Mouse (Mus musculus) CH12.LX (cell line): Measurements from ENCODE around the gene Errfi1.

Experiments
- CTCF ChIP-seq, 2 experiments: IDR thresholded peaks in 1 of 2; conservative IDR thresholded peaks in 1 of 2; 2 replicates each; pipeline ENCODE4 v1.5.1; 2011 to 2012; ENCODE audit warnings: low read depth in 2 of 2, low read length in 2 of 2, improper control_type of control experiment in 1 of 2, inconsistent platforms in 1 of 2, mild to moderate bottlenecking in 1 of 2, moderate library complexity in 1 of 2
- HCFC1 ChIP-seq: IDR thresholded peaks from 2 replicates; pipeline ENCODE4 v1.6.1; 2012; ENCODE audit warnings: low read depth, mild to moderate bottlenecking, inconsistent platforms, low read length, improper control_type of control experiment
- KAT2A ChIP-seq: IDR thresholded peaks from 2 replicates; pipeline ENCODE4 v1.6.1; 2012; ENCODE audit warnings: low read length, improper control_type of control experiment, inconsistent platforms; ENCODE audit not compliant: insufficient replicate concordance
- MAX ChIP-seq: IDR thresholded peaks from 2 replicates; pipeline ENCODE4 v1.6.1; 2011; ENCODE audit warnings: low read length, improper control_type of control experiment
- MAZ ChIP-seq: IDR thresholded peaks from 2 replicates; pipeline ENCODE4 v1.6.1; 2012; ENCODE audit warnings: low read depth, mild to moderate bottlenecking, inconsistent platforms, low read length, improper control_type of control experiment, moderate library complexity
- POLR2A ChIP-seq: IDR thresholded peaks from 2 replicates; pipeline ENCODE4 v1.6.1; 2011; ENCODE audit warnings: low read depth, mild to moderate bottlenecking, improper control_type of control experiment, low read length
- USF2 ChIP-seq: conservative IDR thresholded peaks from 2 replicates; pipeline ENCODE4 v1.6.1; 2011; ENCODE audit warnings: low read depth, low read length, improper control_type of control experiment
- ZKSCAN1 ChIP-seq: IDR thresholded peaks from 2 replicates; pipeline ENCODE4 v1.6.1; 2012; ENCODE audit warnings: low read depth, inconsistent platforms, low read length, improper control_type of control experiment, borderline replicate concordance

GRCm38 (mm10) chr4:150824877-150825276 lies 28.8 kb upstream of the Errfi1 start:
- TF ChIP-seq CTCF (conservative IDR thresholded peaks at IDR 0.05 in 1 of 2, IDR thresholded peaks at IDR 0.05 in 1 of 2; ENCODE audit: low read depth in 2 of 2, low read length in 2 of 2) (no peak), KAT2A (no peak), POLR2A (no peak), MAZ (no peak), ZKSCAN1 (no peak), USF2 (no peak), HCFC1 (no peak), MAX (no peak)
